Mouse (Mus musculus): ENCODE results near the gene Hlf.

DNA sequence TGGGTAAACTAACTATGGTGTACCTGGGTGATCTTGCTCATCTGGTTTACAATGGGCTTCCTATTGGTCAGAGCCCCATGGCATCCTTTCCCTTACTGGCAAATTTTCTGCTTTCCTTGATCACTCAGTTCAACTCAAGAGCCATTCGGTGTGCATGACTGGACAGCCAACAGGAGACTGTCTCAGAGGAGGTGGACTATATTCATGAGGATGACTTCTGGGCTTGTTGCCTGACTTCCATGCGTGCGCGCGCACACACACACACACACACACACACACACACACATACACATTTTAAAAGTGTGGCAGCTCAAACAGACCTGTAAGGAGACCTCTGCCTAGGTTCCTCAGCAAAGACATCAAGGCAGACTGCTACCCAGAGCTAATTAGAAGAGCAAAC lies 12.7 kb downstream of the Hlf start:
- TF ChIP-seq CTCF (IDR thresholded peaks at IDR 0.05; ENCODE audit: control insufficient read depth, insufficient read depth, low read length) (no peak), POLR2A (IDR thresholded peaks at IDR 0.05; ENCODE audit: borderline replicate concordance, control insufficient read depth, low read depth, low read length) (no peak)
